Mouse (Mus musculus) spleen, adult 2 months (tissue): ENCODE measurements around the gene Ndufv2. TPM values are rescaled to one million over a fixed set of nuclear protein-coding genes. Genes with fewer than 3 reads are reported as not detected.

ENCODE experiments used
- DNase-seq, 2 experiments: peaks; one replicate each; pipeline versions ENCODE4 v3.0.0 to v3.0.0-alpha.2; 2012 to 2021; ENCODE audit warnings: low spot score in 2 of 2, low read depth in 1 of 2
- H3K27ac ChIP-seq: fragments of 200-500 bp; 2 replicates; pipeline ENCODE4 v1.5.1; 2012; ENCODE audit warnings: low read length, inconsistent platforms; ENCODE audit not compliant: insufficient read depth
- H3K27me3 ChIP-seq: fragments of 200-500 bp; 2 replicates; pipeline ENCODE4 v1.6.1; 2012; ENCODE audit warnings: mild to moderate bottlenecking, moderate library complexity, low read length, inconsistent platforms; ENCODE audit not compliant: control insufficient read depth, insufficient read depth
- H3K36me3 ChIP-seq: fragments of 200-500 bp; 2 replicates; pipeline ENCODE4 v1.6.1; 2012; ENCODE audit warnings: mild to moderate bottlenecking, low read length, inconsistent platforms; ENCODE audit not compliant: control insufficient read depth, insufficient read depth
- H3K4me1 ChIP-seq: fragments of 200-500 bp; 2 replicates; pipeline ENCODE4 v1.6.1; 2011; ENCODE audit warnings: inconsistent platforms; ENCODE audit not compliant: control insufficient read depth, insufficient read depth, insufficient read length
- H3K4me3 ChIP-seq: fragments of 200-500 bp; 2 replicates; pipeline ENCODE4 v1.5.1; 2011; ENCODE audit warnings: mild to moderate bottlenecking, inconsistent platforms; ENCODE audit not compliant: insufficient read depth, insufficient read length; ENCODE audit errors: extremely low read depth
- CTCF ChIP-seq: fragments of 200-500 bp; IDR thresholded peaks from 2 replicates; pipeline ENCODE4 v1.5.1; 2011; ENCODE audit warnings: mild to moderate bottlenecking, inconsistent platforms; ENCODE audit not compliant: insufficient read depth, insufficient read length, insufficient replicate concordance; ENCODE audit errors: extremely low read depth
- POLR2A ChIP-seq: fragments of 200-500 bp; IDR thresholded peaks from 2 replicates; pipeline ENCODE4 v1.6.1; 2011; ENCODE audit warnings: low read depth, low read length, inconsistent platforms
- WGBS: fragments of 180-500 bp; shearing (Covaris S2); methylation state at CpG from one replicate; pipeline ENCODE4 v1.1.7; 2018; 5-methylcytosine and 5-hydroxymethylcytosine counted together
- polyA plus RNA-seq: library from polyadenylated mRNA; depleted of rRNA; stranded (reverse); fragments of >200 nt; gene quantifications from 2 replicates; pipeline ENCODE4 v1.2.3, GENCODE M21; 2012; rRNA removed

Gene Ndufv2
- polyA plus RNA-seq, result 15.3 and 16.4 TPM in 2 replicates

- TF ChIP-seq CTCF, result peak; percentile 13; the same call in 1 of the 2 replicates
- peak; percentile 66 for TF ChIP-seq POLR2A
- Histone ChIP-seq H3K4me3 (peak within 1 kb of the TSS; percentile 90), H3K27me3 (no peaks in the 10 kb centered on the region), H3K36me3 (no peaks in the 10 kb centered on the region), H3K4me1 (peaks cover 2% of the 10 kb centered on the region; the same call in 1 of the 2 replicates), H3K27ac (peak within 1 kb of the TSS; percentile 90)
- under 1% methylated on average over 67 of the region's 67 CpGs for WGBS
- peak; percentile 90 to 94 for DNase-seq
Measured at GRCm38 (mm10) chr17:66101380-66102330, at the start of gene Ndufv2. Gene Ndufv2 (minus strand): TSS chr17:66101559.

DNA sequence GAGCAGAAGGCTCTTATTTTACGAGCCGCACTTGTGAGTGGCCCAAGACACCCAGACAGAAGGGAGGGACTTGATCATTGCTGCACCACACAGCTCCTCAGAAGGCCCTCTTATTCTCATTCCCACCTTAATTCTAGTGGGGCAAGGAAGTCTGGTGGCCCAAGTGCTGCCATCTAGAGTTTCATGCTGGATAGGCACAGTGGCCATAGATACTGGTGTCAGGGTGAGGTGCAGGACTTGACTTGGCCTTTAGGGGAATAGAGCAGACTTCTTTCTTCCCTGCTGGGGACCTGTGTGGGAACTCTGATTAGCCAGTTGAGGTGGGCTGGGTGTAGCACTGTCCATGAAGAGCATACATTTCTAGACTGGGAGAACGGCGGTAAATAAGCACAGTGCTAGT lies 29.9 kb upstream of the Ndufv2 start:
- TF ChIP-seq POLR2A (no peak), CTCF (peak; percentile 24; the same call in 1 of the 2 replicates)
- Histone ChIP-seq H3K4me1 (no peaks in the 10 kb centered on the region), H3K27ac (no peak overlapping the region), H3K27me3 (no peaks in the 10 kb centered on the region), H3K36me3 (peaks cover 30% of the 10 kb centered on the region), H3K4me3 (no peak overlapping the region)
- WGBS, result 97% methylated on average over 4 of the region's 4 CpGs
- DNase-seq, result no peak

GRCm38 (mm10) chr17:66130371-66130770 lies 29.0 kb upstream of the Ndufv2 start:
- Histone ChIP-seq H3K27ac (no peak overlapping the region), H3K4me3 (no peak overlapping the region), H3K4me1 (no peaks in the 10 kb centered on the region), H3K27me3 (no peaks in the 10 kb centered on the region), H3K36me3 (peaks cover 26% of the 10 kb centered on the region)
- TF ChIP-seq CTCF, result no peak
- no peak for TF ChIP-seq POLR2A
- DNase-seq, result no peak
- 96% methylated on average over 9 of the region's 9 CpGs for WGBS

GRCm38 (mm10) chr17:66125211-66125610 lies 23.9 kb upstream of the Ndufv2 start:
- Histone ChIP-seq H3K27me3 (no peaks in the 10 kb centered on the region; the same call in 1 of the 2 replicates), H3K36me3 (peaks cover 3% of the 10 kb centered on the region; the same call in 1 of the 2 replicates), H3K4me1 (peaks cover 3% of the 10 kb centered on the region), H3K4me3 (no peak overlapping the region), H3K27ac (no peak overlapping the region)
- no peak for DNase-seq
- WGBS, result 85% methylated on average over 5 of the region's 5 CpGs
- no peak for TF ChIP-seq POLR2A

- H3K4me3 ChIP-seq, result peak overlapping the region; percentile 99
- 3% methylated on average over 20 of the region's 20 CpGs for WGBS
- TF ChIP-seq POLR2A (no peak), CTCF (no peak)
Measured at GRCm38 (mm10) chr17:66123816-66124610, 22.7 kb upstream of the Ndufv2 start.

GRCm38 (mm10) chr17:66123066-66123815 lies 21.9 kb upstream of the Ndufv2 start, which contains the start of gene Ddx11:
Gene Ddx11 (plus strand): TSS chr17:66123520.
- DNase-seq, result peak; percentile 72 to 90
- 6% methylated on average over 45 of the region's 45 CpGs for WGBS
- TF ChIP-seq POLR2A (peak; percentile 44; the same call in 1 of the 2 replicates), CTCF (no peak)

More at GRCm38 (mm10) chr17:66123816-66124610, 22.7 kb upstream of the Ndufv2 start:
- H3K36me3 ChIP-seq, result peaks cover 8% of the 10 kb centered on the region; the same call in 1 of the 2 replicates
- DNase-seq, result no peak
- H3K27me3 ChIP-seq, result no peaks in the 10 kb centered on the region; the same call in 1 of the 2 replicates
- H3K27ac ChIP-seq, result peak overlapping the region; percentile 98; the same call in 1 of the 2 replicates
- peaks cover 3% of the 10 kb centered on the region for H3K4me1 ChIP-seq

More at GRCm38 (mm10) chr17:66123066-66123815, 21.9 kb upstream of the Ndufv2 start, which contains the start of gene Ddx11:
- peak within 1 kb of the TSS; percentile 99 for H3K4me3 ChIP-seq
- peaks cover 3% of the 10 kb centered on the region for H3K4me1 ChIP-seq
- peak within 1 kb of the TSS; percentile 98 for H3K27ac ChIP-seq
- no peaks in the 10 kb centered on the region; the same call in 1 of the 2 replicates for H3K27me3 ChIP-seq
- H3K36me3 ChIP-seq, result peaks cover 14% of the 10 kb centered on the region
